Mouse (Mus musculus) ES-E14 (cell line): ENCODE measurements at regions not wholly inside any gene's neighbourhood (a gene's known extent, or its start where the extent isn't known, plus 50 kb on each side); places are given as distances from the start of the nearest gene placed in this dataset.

Experiments
- MAFK ChIP-seq: IDR thresholded peaks from 2 replicates; pipeline ENCODE4 v1.6.1; 2014; ENCODE audit warnings: mild to moderate bottlenecking, low read depth, low read length, inconsistent platforms; ENCODE audit not compliant: insufficient read depth
- ZC3H11A ChIP-seq: IDR thresholded peaks from 2 replicates; pipeline ENCODE4 v1.6.1; 2012; ENCODE audit warnings: low read depth, mild to moderate bottlenecking, inconsistent platforms, low read length, borderline replicate concordance
- ZNF384 ChIP-seq: IDR thresholded peaks from 2 replicates; pipeline ENCODE4 v1.6.1; 2012; ENCODE audit warnings: low read depth, low read length, inconsistent platforms

- no peak for TF ChIP-seq ZC3H11A
- no peak for TF ChIP-seq MAFK
- no peak for TF ChIP-seq ZNF384
Observed at GRCm38 (mm10) chr15:37134386-37134785, 126.8 kb upstream of the Zfp706 start.
